Comparison of ENCODE assay signal across 27 mouse cellular contexts in the genomic region with DNA sequence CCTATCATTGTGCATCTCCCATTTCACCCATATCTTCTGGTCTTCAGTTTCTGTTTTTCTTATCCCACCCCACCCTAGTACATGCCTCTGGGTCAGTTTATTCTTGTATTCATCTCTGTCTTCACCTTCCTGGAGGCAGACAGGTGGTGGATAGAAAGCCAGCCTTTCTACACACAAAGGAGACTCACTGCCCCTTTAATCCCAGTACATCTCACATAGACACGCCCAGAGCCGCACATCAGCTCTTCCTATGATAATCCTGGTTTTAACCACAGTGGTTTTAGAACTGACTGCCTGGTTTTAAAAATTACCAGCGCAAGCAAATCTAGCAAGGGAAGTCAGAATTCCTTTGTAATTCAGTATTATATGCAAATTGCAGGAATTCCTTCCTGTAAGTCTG. TPM values are rescaled to one million over a fixed set of nuclear protein-coding genes. Genes with fewer than 3 reads are reported as not detected.
DNase-seq lines count a peak whose midpoint lies in the region; ATAC-seq lines count a peak whose summit lies in the region.
"Had no signal": no experiment of that assay in that cellular context is flagged by ENCODE, and none has a peak within 500 bp of the region (broad histone marks: within the 10 kb centered on the region; RNA-seq: fewer than 3 reads in every experiment).

No protein-coding gene starts in this region.

- H3K4me1 ChIP-seq in embryonic facial prominence, embryonic 13.5 days, result peaks cover 13% of the 10 kb centered on the region
- H3K4me1 ChIP-seq in embryonic facial prominence, embryonic 10.5 days, result peaks cover 19% of the 10 kb centered on the region
- H3K4me1 ChIP-seq in kidney, embryonic 15.5 days, result 0 out of 2 replicates have a peak, but pooled peaks cover 2% of the 10 kb centered on the region
- H3K4me1 ChIP-seq in kidney, embryonic 16.5 days (ENCODE audit: insufficient read depth, low read length), result 0 out of 2 replicates have a peak, but pooled peaks cover 3% of the 10 kb centered on the region
- H3K4me1 ChIP-seq in embryonic facial prominence, embryonic 15.5 days, result peaks cover 17% of the 10 kb centered on the region
- H3K4me1 ChIP-seq in stomach, embryonic 16.5 days (ENCODE audit: control insufficient read depth, insufficient read depth, low read length), result peaks cover 4% of the 10 kb centered on the region; the same call in 1 of the 2 replicates
- H3K4me1 ChIP-seq: hindbrain, embryonic 13.5 days had no signal

- H3K27ac ChIP-seq in embryonic facial prominence, embryonic 13.5 days, result peak overlapping the region; percentile 52
- no peak overlapping the region for H3K27ac ChIP-seq in embryonic facial prominence, embryonic 10.5 days (replicated peaks)
- peak overlapping the region; percentile 32; the same call in 1 of the 2 replicates for H3K27ac ChIP-seq in kidney, embryonic 15.5 days
- H3K27ac ChIP-seq in kidney, embryonic 16.5 days (ENCODE audit: low read length), result no peak overlapping the region
- peak overlapping the region; percentile 75 for H3K27ac ChIP-seq in embryonic facial prominence, embryonic 15.5 days (replicated peaks)
- peak overlapping the region; percentile 55; the same call in 1 of the 2 replicates for H3K27ac ChIP-seq in stomach, embryonic 16.5 days (ENCODE audit: low read length)
- H3K27ac ChIP-seq: heart, embryonic 15.5 days; hindbrain, embryonic 13.5 days; hindbrain, postnatal 0 days had no signal

- WGBS in embryonic facial prominence, embryonic 13.5 days, result 38% methylated on average over 3 of the region's 3 CpGs
- 77% methylated on average over 3 of the region's 3 CpGs for WGBS in embryonic facial prominence, embryonic 10.5 days
- WGBS in kidney, embryonic 15.5 days, result 72% methylated on average over 3 of the region's 3 CpGs
- WGBS in kidney, embryonic 16.5 days, result 80% methylated on average over 3 of the region's 3 CpGs
- WGBS in embryonic facial prominence, embryonic 15.5 days, result 31% methylated on average over 3 of the region's 3 CpGs
- 67% methylated on average over 3 of the region's 3 CpGs for WGBS in stomach, embryonic 16.5 days

- no peak for DNase-seq in embryonic facial prominence, embryonic 10.5 days (ENCODE audit: low spot score)
- no peak for DNase-seq in urinary bladder, adult 18-20 months (ENCODE audit: low spot score in 2 of 2)
- DNase-seq in frontal cortex, postnatal 36 days (ENCODE audit: low spot score in 2 of 2), result no peak
- DNase-seq: adrenal gland, postnatal 10 days; B cell, adult 2 months; cerebellum, adult 11 months; cerebellum, adult 8-10 months; cerebellum, postnatal 14 days; gastrocnemius, postnatal 36 days; heart, adult 18-20 months; heart, postnatal 14 days; kidney, adult 11 months had no signal

- no peak overlapping the region for H3K4me3 ChIP-seq in embryonic facial prominence, embryonic 13.5 days
- no peak overlapping the region for H3K4me3 ChIP-seq in embryonic facial prominence, embryonic 10.5 days
- H3K4me3 ChIP-seq in kidney, embryonic 15.5 days (replicated peaks), result no peak overlapping the region
- H3K4me3 ChIP-seq in kidney, embryonic 16.5 days (ENCODE audit: low read length), result no peak overlapping the region
- H3K4me3 ChIP-seq in embryonic facial prominence, embryonic 15.5 days (replicated peaks), result no peak overlapping the region
- no peak overlapping the region for H3K4me3 ChIP-seq in stomach, embryonic 16.5 days (replicated peaks; ENCODE audit: low read length)
- H3K4me3 ChIP-seq: heart, embryonic 15.5 days; hindbrain, embryonic 13.5 days had no signal

- peak overlapping the region; percentile 9; the same call in 1 of the 2 replicates for H3K4me2 ChIP-seq in embryonic facial prominence, embryonic 13.5 days
- no peak overlapping the region for H3K4me2 ChIP-seq in kidney, embryonic 15.5 days
- no peak overlapping the region for H3K4me2 ChIP-seq in kidney, embryonic 16.5 days (replicated peaks; ENCODE audit: low read depth, low read length)
- H3K4me2 ChIP-seq in embryonic facial prominence, embryonic 15.5 days (replicated peaks), result no peak overlapping the region
- no peak overlapping the region for H3K4me2 ChIP-seq in stomach, embryonic 16.5 days (ENCODE audit: low read depth, low read length)
- H3K4me2 ChIP-seq: heart, embryonic 11.5 days; heart, embryonic 15.5 days; hindbrain, embryonic 13.5 days had no signal

- no peak for ATAC-seq in embryonic facial prominence, embryonic 13.5 days (ENCODE audit: insufficient number of reproducible peaks, insufficient read depth, low FRiP score, low TSS enrichment, low read depth)
- ATAC-seq in kidney, embryonic 15.5 days (replicated peaks; ENCODE audit: low FRiP score), result no peak
- ATAC-seq in kidney, embryonic 16.5 days (ENCODE audit: low FRiP score, low TSS enrichment), result no peak
- no peak; the same call in 1 of the 2 replicates for ATAC-seq in embryonic facial prominence, embryonic 15.5 days (ENCODE audit: insufficient number of reproducible peaks, low FRiP score, low TSS enrichment, low read depth)
- no peak for ATAC-seq in stomach, embryonic 16.5 days (ENCODE audit: insufficient read depth, low FRiP score)
- ATAC-seq: activated CD4-positive, CD25-positive, alpha-beta regulatory T cell, adult 4 months; CD4-positive, CD25-positive, alpha-beta regulatory T cell, adult 4 months; forebrain, embryonic 14.5 days; hindbrain, postnatal 0 days had no signal

- peaks cover 5% of the 10 kb centered on the region; the same call in 1 of the 2 replicates for H3K36me3 ChIP-seq in embryonic facial prominence, embryonic 13.5 days
- H3K36me3 ChIP-seq in embryonic facial prominence, embryonic 10.5 days (replicated peaks), result peaks cover 12% of the 10 kb centered on the region
- H3K36me3 ChIP-seq in kidney, embryonic 15.5 days, result no peaks in the 10 kb centered on the region
- no peaks in the 10 kb centered on the region for H3K36me3 ChIP-seq in kidney, embryonic 16.5 days (ENCODE audit: insufficient read depth, low read length)
- no peaks in the 10 kb centered on the region for H3K36me3 ChIP-seq in embryonic facial prominence, embryonic 15.5 days
- H3K36me3 ChIP-seq in stomach, embryonic 16.5 days (ENCODE audit: control insufficient read depth, insufficient read depth, low read length), result no peaks in the 10 kb centered on the region
- H3K36me3 ChIP-seq: G1E; heart, embryonic 15.5 days; hindbrain, embryonic 13.5 days had no signal

- no peaks in the 10 kb centered on the region for H3K9me3 ChIP-seq in embryonic facial prominence, embryonic 13.5 days
- H3K9me3 ChIP-seq in embryonic facial prominence, embryonic 10.5 days, result no peaks in the 10 kb centered on the region
- H3K9me3 ChIP-seq in kidney, embryonic 15.5 days (replicated peaks), result no peaks in the 10 kb centered on the region
- H3K9me3 ChIP-seq in kidney, embryonic 16.5 days (ENCODE audit: low read length), result no peaks in the 10 kb centered on the region
- no peaks in the 10 kb centered on the region for H3K9me3 ChIP-seq in embryonic facial prominence, embryonic 15.5 days (replicated peaks)
- H3K9me3 ChIP-seq in stomach, embryonic 16.5 days (replicated peaks; ENCODE audit: control insufficient read depth, low read length), result no peaks in the 10 kb centered on the region
- H3K9me3 ChIP-seq: heart, embryonic 15.5 days; hindbrain, embryonic 13.5 days had no signal

- H3K9ac ChIP-seq in embryonic facial prominence, embryonic 13.5 days, result no peak overlapping the region
- H3K9ac ChIP-seq in kidney, embryonic 15.5 days, result no peak overlapping the region
- no peak overlapping the region for H3K9ac ChIP-seq in kidney, embryonic 16.5 days (replicated peaks; ENCODE audit: low read length)
- no peak overlapping the region for H3K9ac ChIP-seq in embryonic facial prominence, embryonic 15.5 days
- H3K9ac ChIP-seq in stomach, embryonic 16.5 days (ENCODE audit: low read length), result no peak overlapping the region
- H3K9ac ChIP-seq: heart, embryonic 15.5 days; hindbrain, embryonic 13.5 days had no signal

- H3K27me3 ChIP-seq in embryonic facial prominence, embryonic 13.5 days, result no peaks in the 10 kb centered on the region
- no peaks in the 10 kb centered on the region for H3K27me3 ChIP-seq in embryonic facial prominence, embryonic 10.5 days (replicated peaks; ENCODE audit: low read depth, poor library complexity, severe bottlenecking)
- no peaks in the 10 kb centered on the region for H3K27me3 ChIP-seq in kidney, embryonic 15.5 days
- H3K27me3 ChIP-seq in kidney, embryonic 16.5 days (ENCODE audit: insufficient read depth, low read length), result no peaks in the 10 kb centered on the region
- H3K27me3 ChIP-seq in embryonic facial prominence, embryonic 15.5 days, result no peaks in the 10 kb centered on the region
- no peaks in the 10 kb centered on the region for H3K27me3 ChIP-seq in stomach, embryonic 16.5 days (ENCODE audit: control insufficient read depth, insufficient read depth, low read length)
- H3K27me3 ChIP-seq: heart, embryonic 15.5 days had no signal

RNA-seq across cellular contexts. Expression of gene 5330417H12Rik, which starts 50.3 kb away (rescaled TPM):
- not detected in 2 replicates for polyA plus RNA-seq in embryonic facial prominence, embryonic 13.5 days (2015; fragmentation: Nextera tagmentation; extraction: Ambion mirVana)
- polyA plus RNA-seq in embryonic facial prominence, embryonic 10.5 days (2016; fragmentation: Nextera tagmentation; extraction: Ambion mirVana), result not detected in 2 replicates
- not detected in 2 replicates for polyA plus RNA-seq in kidney, embryonic 15.5 days (2015; fragmentation: Nextera tagmentation; extraction: Ambion mirVana)
- polyA plus RNA-seq in kidney, embryonic 16.5 days (2015; fragmentation: Nextera tagmentation; extraction: Ambion mirVana), result not detected in 2 replicates
- 0.23 TPM in 1 of 2 replicates, not detected in the other for polyA plus RNA-seq in embryonic facial prominence, embryonic 15.5 days (2015; fragmentation: Nextera tagmentation; extraction: Ambion mirVana)
- not detected in 2 replicates for polyA plus RNA-seq in stomach, embryonic 16.5 days (2015; fragmentation: Nextera tagmentation; extraction: Ambion mirVana)
- polyA plus RNA-seq: activated CD4-positive, CD25-positive, alpha-beta regulatory T cell, adult 4 months; brain, embryonic 14.5 days; CD4-positive, CD25-positive, alpha-beta regulatory T cell, adult 4 months; cortical plate, adult 2 months; forebrain, embryonic 14.5 days; G1E; heart, embryonic 11.5 days; heart, embryonic 15.5 days; hindbrain, embryonic 13.5 days; hindbrain, postnatal 0 days had no signal

Comparison
In these comparisons a context has a peak if more than half of its experiments do, and no peak if none do; other contexts are left out.
1. H3K27ac ChIP-seq: peak in embryonic facial prominence, embryonic 13.5 days (single experiment), kidney, embryonic 15.5 days (single experiment), embryonic facial prominence, embryonic 15.5 days (single experiment) and stomach, embryonic 16.5 days (single experiment); none in embryonic facial prominence, embryonic 10.5 days (single experiment) and kidney, embryonic 16.5 days (single experiment).